Mouse (Mus musculus) C2C12 (cell line): Measurements from ENCODE around the gene Tmppe. TPM values are rescaled to one million over a fixed set of nuclear protein-coding genes. Genes with fewer than 3 reads are reported as not detected.

Experiments used
- H3K27me3 ChIP-seq: one replicate; pipeline ENCODE4 v1.6.1; 2011; ENCODE audit not compliant: control insufficient read depth, insufficient read depth, insufficient read length
- H3K36me3 ChIP-seq: one replicate; pipeline ENCODE4 v1.6.1; 2011; ENCODE audit not compliant: control insufficient read depth, insufficient read depth
- H3K4me3 ChIP-seq: one replicate; pipeline ENCODE4 v1.5.1; 2011; ENCODE audit warnings: mild to moderate bottlenecking, control low read depth; ENCODE audit not compliant: poor library complexity, insufficient read depth, severe bottlenecking
- H3K79me2 ChIP-seq: one replicate; pipeline ENCODE4 v1.6.1; 2011; ENCODE audit not compliant: control insufficient read depth, insufficient read depth
- H3K79me3 ChIP-seq: one replicate; pipeline ENCODE4 v1.6.1; 2011; ENCODE audit warnings: low read depth, control low read depth
- H3ac ChIP-seq: one replicate; pipeline ENCODE3; 2011; ENCODE audit warnings: low read depth; ENCODE audit not compliant: control insufficient read depth, insufficient read length
- CEBPB ChIP-seq: IDR thresholded peaks from one replicate; pipeline ENCODE4 v1.6.1; 2011; ENCODE audit warnings: low read depth, mild to moderate bottlenecking, control low read depth, moderate library complexity
- CTCF ChIP-seq: IDR thresholded peaks from one replicate; pipeline ENCODE4 v1.5.1; 2011; ENCODE audit not compliant: control insufficient read depth, insufficient read depth, insufficient read length
- FOSL1 ChIP-seq: IDR thresholded peaks from one replicate; pipeline ENCODE4 v1.8.0; 2011; ENCODE audit warnings: mild to moderate bottlenecking, low read length; ENCODE audit not compliant: poor library complexity, insufficient read depth, severe bottlenecking
- MAX ChIP-seq: IDR thresholded peaks from one replicate; pipeline ENCODE4 v1.6.1; 2011; ENCODE audit warnings: mild to moderate bottlenecking, control low read depth
- MYOD1 ChIP-seq: IDR thresholded peaks from one replicate; pipeline ENCODE4 v1.6.1; 2011; ENCODE audit warnings: low read depth; ENCODE audit not compliant: control insufficient read depth, insufficient read length
- MYOG ChIP-seq: IDR thresholded peaks from one replicate; pipeline ENCODE4 v1.6.1; 2011; ENCODE audit not compliant: control insufficient read depth, insufficient read length; ENCODE audit errors: extremely low read depth
- USF1 ChIP-seq: IDR thresholded peaks from one replicate; pipeline ENCODE4 v1.6.1; 2011; ENCODE audit warnings: low read depth, mild to moderate bottlenecking, control low read depth, moderate library complexity
- polyA plus RNA-seq: library from polyadenylated mRNA; unstranded; fragments of >200 nt; fragmentation: generic; extraction: Trizol; gene quantifications from one replicate; pipeline ENCODE4 v1.2.1, GENCODE M21; 2012; ENCODE audit warnings: missing spikeins

The Tmppe gene
- polyA plus RNA-seq, 1 experiment = 2.5 TPM

DNA sequence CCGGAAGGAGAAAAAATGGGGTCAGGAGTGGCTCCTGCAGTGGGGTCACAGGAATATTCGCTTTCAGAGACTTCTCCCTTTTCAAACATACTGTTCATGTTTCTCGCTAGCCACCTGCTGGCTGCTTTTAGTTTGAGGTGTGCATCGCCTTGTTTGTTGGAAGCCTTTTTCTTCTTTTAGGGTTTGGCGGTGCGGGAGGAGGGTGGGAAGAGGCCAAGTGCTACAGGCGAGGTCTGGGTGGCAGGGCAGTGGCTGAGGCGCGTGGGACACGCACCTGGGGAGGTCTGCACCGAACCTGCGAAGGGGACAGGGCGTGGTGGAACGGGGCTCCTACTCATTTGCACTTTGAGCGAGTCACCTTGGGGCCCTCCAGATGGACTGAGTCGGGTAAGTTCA, 778 bp downstream of the Tmppe start:
- TF ChIP-seq MYOD1 (no peak), MAX (no peak), CTCF (no peak), CEBPB (no peak), USF1 (no peak), FOSL1 (no peak), MYOG (no peak)
- Histone ChIP-seq H3K36me3 (peaks cover 11% of the 10 kb centered on the region), H3K27me3 (no peaks in the 10 kb centered on the region), H3K79me2 (peaks cover 55% of the 10 kb centered on the region), H3ac (peak overlapping the region; percentile 75), H3K4me3 (peak overlapping the region; percentile 56), H3K79me3 (peaks cover 27% of the 10 kb centered on the region)

DNA sequence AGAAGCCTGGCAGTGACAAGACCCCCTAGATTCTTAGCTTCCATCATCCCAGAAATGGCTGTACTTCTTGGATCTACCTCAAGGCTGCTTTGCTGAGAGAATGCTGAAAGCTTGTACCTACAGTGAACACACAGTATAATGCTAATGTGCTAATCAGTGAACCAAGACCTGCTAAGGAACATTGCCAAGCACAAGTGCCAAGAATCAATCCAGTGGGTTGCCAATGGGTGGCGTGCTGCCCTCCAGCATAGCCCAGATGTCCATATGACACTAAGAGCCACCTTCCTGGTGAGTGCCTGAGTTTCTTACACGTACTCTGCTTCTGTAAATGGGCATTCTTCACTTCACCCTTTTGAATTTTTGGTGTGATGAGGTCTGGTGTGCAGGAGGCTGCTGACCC, 6.8 kb downstream of the Tmppe start:
- Histone ChIP-seq H3K79me2 (peaks cover 55% of the 10 kb centered on the region), H3K79me3 (peaks cover 21% of the 10 kb centered on the region), H3ac (no peak overlapping the region), H3K4me3 (no peak overlapping the region), H3K27me3 (no peaks in the 10 kb centered on the region), H3K36me3 (peaks cover 33% of the 10 kb centered on the region)
- no peak for TF ChIP-seq MYOG
- no peak for TF ChIP-seq USF1
- no peak for TF ChIP-seq MAX
- no peak for TF ChIP-seq CTCF
- TF ChIP-seq FOSL1 = no peak
- TF ChIP-seq CEBPB = no peak
- no peak for TF ChIP-seq MYOD1

DNA sequence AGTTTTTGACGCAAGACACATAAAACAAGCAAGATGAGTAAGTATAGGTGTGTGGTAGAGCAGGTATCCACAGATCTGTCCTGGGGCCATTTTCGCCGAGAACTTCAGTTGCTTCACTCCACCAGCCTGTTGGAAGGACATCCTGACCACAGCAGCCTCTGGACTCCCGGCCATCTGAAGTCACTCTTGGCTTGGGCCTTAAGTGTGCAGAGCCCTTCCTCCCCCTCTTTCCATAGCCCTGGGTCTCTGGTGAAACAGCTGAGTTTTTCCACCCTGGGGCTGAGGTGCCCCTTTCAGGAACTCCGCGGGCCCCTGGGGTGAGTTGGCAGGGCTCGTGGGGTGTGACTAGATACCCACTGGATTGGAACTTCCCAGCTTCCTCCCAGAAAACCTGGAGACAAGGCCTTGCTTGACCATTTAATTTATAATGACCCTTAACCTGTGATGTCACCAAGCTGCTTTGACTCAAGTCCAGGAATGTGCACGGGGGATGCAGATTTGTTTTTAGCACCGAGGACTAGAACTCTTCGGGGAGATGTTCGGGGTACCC, 9.5 kb downstream of the Tmppe start:
- Histone ChIP-seq H3K27me3 (no peaks in the 10 kb centered on the region), H3K36me3 (peaks cover 32% of the 10 kb centered on the region), H3K79me3 (peaks cover 10% of the 10 kb centered on the region), H3ac (no peak overlapping the region), H3K79me2 (peaks cover 28% of the 10 kb centered on the region), H3K4me3 (no peak overlapping the region)
- no peak for TF ChIP-seq CTCF
- no peak for TF ChIP-seq MYOD1
- no peak for TF ChIP-seq MAX
- TF ChIP-seq FOSL1 = no peak
- TF ChIP-seq USF1 = no peak
- TF ChIP-seq CEBPB = no peak
- no peak for TF ChIP-seq MYOG

DNA sequence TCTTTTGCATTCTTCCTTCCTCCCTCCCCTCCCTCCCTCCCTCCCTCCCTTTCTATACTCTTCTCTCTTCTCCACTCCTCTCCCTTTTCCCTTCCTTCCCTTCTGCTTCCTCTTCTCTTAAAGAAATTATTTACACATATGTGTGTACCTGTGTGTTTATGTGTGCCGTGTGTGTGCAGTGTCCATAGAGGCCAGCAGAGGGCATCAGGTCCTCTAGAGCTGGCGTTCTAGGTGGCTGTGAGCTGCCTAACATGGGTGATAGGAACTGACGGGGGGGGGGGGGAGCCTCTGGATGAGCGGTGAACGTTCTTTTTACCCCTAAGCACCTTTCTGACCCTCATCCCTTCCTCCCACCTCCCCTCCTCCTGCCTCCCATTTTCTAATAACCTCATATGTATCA, 10.4 kb downstream of the Tmppe start:
- peaks cover 4% of the 10 kb centered on the region for H3K79me3 ChIP-seq
- H3K4me3 ChIP-seq = no peak overlapping the region
- H3K36me3 ChIP-seq = peaks cover 25% of the 10 kb centered on the region
- H3K79me2 ChIP-seq = peaks cover 19% of the 10 kb centered on the region
- H3ac ChIP-seq = no peak overlapping the region
- no peak for TF ChIP-seq CEBPB
- no peak for TF ChIP-seq MYOD1
- TF ChIP-seq FOSL1 = no peak
- no peak for TF ChIP-seq CTCF
- TF ChIP-seq MAX = no peak
- TF ChIP-seq USF1 = no peak
- TF ChIP-seq MYOG = no peak
- H3K27me3 ChIP-seq = no peaks in the 10 kb centered on the region

DNA sequence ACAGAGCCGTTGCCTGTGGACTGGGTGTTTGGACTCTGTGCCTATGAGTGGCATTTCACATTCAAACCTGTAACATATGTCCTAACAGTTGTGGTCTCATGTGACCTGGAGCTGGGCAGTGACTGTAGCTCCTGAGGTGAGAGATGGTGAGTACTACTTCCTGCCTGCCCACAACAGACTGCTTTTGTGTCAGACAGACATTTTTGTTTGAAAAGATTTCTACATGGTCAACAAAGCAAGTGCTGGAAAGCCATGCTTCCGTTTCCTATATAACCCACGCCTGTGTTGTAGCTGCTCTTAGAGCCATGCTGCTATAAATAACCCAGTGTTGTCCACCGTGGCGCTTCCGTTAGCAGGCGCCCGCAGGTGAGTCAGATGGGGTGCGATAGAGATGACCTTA, 11.5 kb downstream of the Tmppe start:
- H3K36me3 ChIP-seq = peaks cover 18% of the 10 kb centered on the region

DNA sequence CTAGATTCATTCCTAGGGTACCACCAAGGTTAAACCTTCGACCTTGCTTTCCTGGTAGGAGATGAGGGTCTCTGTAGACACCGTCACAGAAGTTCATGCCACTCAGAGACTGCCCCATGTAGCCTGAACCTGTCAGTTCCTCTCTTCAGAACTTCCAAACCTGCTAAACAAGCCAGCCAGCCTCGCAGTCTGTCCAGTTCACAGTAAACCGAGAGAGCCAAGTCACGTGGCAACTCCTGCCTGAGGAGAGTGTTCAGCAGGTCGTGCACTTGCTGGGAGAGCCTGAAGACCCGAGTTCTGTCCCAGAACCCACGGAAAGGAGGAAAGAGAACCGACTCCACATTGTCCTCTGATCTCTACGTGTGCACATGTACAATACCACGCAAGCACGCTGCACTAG, 13.0 kb downstream of the Tmppe start:
- H3K79me2 ChIP-seq = no peaks in the 10 kb centered on the region
- no peaks in the 10 kb centered on the region for H3K79me3 ChIP-seq
- TF ChIP-seq MYOG = no peak
- TF ChIP-seq FOSL1 = no peak
- TF ChIP-seq MAX = no peak
- TF ChIP-seq USF1 = no peak
- no peak for TF ChIP-seq CEBPB
- no peak for TF ChIP-seq CTCF
- TF ChIP-seq MYOD1 = no peak
- no peak overlapping the region for H3ac ChIP-seq
- peaks cover 11% of the 10 kb centered on the region for H3K36me3 ChIP-seq
- no peak overlapping the region for H3K4me3 ChIP-seq
- H3K27me3 ChIP-seq = no peaks in the 10 kb centered on the region

More for the DNA sequence above, 11.5 kb downstream of the Tmppe start:
- Histone ChIP-seq H3K27me3 (no peaks in the 10 kb centered on the region), H3ac (no peak overlapping the region), H3K79me3 (no peaks in the 10 kb centered on the region), H3K4me3 (no peak overlapping the region), H3K79me2 (peaks cover 8% of the 10 kb centered on the region)
- TF ChIP-seq MAX (no peak), CTCF (no peak), USF1 (no peak), FOSL1 (no peak), MYOD1 (no peak), MYOG (no peak), CEBPB (no peak)
